Mouse (Mus musculus) liver, embryonic 12.5 days (tissue): ENCODE data around the gene Reps2. TPM values are rescaled to one million over a fixed set of nuclear protein-coding genes. Genes with fewer than 3 reads are reported as not detected.
A peak's percentile ranks its signal among the peaks of the same experiment; 100 is the strongest.

Source experiments
- ATAC-seq: fragments of 200-750 bp; cut with Nextera tagmentation; 2 replicates; pipeline ENCODE4 v1.8.0; 2017; ENCODE audit warnings: moderate number of reproducible peaks, mild to moderate bottlenecking, moderate library complexity
- H3K27ac ChIP-seq: fragments of 300-500 bp; sonication (generic); 2 replicates; pipeline ENCODE4 v1.5.1; 2016; ENCODE audit warnings: mild to moderate bottlenecking
- H3K27me3 ChIP-seq: fragments of 300-500 bp; sonication (generic); replicated peaks from 2 replicates; pipeline ENCODE4 v1.6.1; 2016; ENCODE audit warnings: mild to moderate bottlenecking, moderate library complexity
- H3K36me3 ChIP-seq: fragments of 300-500 bp; sonication (generic); 2 replicates; pipeline ENCODE4 v1.6.1; 2016; ENCODE audit warnings: mild to moderate bottlenecking, moderate library complexity
- H3K4me1 ChIP-seq: fragments of 300-500 bp; sonication (generic); 2 replicates; pipeline ENCODE4 v1.6.1; 2016
- H3K4me2 ChIP-seq: fragments of 300-500 bp; sonication (generic); 2 replicates; pipeline ENCODE4 v1.6.1; 2016; ENCODE audit warnings: mild to moderate bottlenecking, moderate library complexity
- H3K4me3 ChIP-seq: fragments of 300-500 bp; sonication (generic); 2 replicates; pipeline ENCODE4 v1.5.1; 2016; ENCODE audit warnings: mild to moderate bottlenecking, moderate library complexity
- H3K9ac ChIP-seq: fragments of 300-500 bp; sonication (generic); 2 replicates; pipeline ENCODE4 v1.6.1; 2016; ENCODE audit warnings: mild to moderate bottlenecking, moderate library complexity
- H3K9me3 ChIP-seq: fragments of 300-500 bp; sonication (generic); replicated peaks from 2 replicates; pipeline ENCODE4 v1.6.1; 2016; ENCODE audit warnings: mild to moderate bottlenecking, moderate library complexity
- WGBS: fragments of 180-500 bp; shearing (Covaris S2); methylation state at CpG from one replicate; pipeline ENCODE4 v1.1.7; 2016; ENCODE audit not compliant: insufficient replicate concordance; 5-methylcytosine and 5-hydroxymethylcytosine counted together
- polyA plus RNA-seq: library from polyadenylated mRNA; unstranded; fragments of >200 nt; fragmentation: Nextera tagmentation; extraction: Ambion mirVana; gene quantifications from 2 replicates; pipeline ENCODE4 v1.2.1, GENCODE M21; 2016

The Reps2 gene
- polyA plus RNA-seq, 1 experiment from 2014 or later, result 1.4 TPM

DNA sequence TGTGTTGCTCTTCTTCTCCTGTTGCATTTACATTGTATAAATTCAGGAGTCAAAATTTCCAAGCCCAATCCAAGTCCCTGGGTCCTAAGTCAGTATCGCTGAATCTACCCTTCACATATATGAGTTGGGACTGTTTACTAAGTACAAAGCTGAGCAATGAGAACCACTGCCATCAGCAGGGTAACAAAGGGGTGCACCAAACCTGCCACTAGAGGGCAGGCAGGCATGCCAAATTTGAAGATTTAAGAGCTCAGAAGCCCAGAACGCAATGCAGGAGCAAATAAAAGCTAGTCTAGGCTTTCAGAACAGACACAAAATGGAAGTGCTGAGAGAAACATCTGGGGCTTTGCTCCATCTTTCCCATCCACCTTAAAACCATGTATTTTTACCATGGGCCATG, 116.2 kb downstream of the Reps2 start:
- Histone ChIP-seq H3K27ac (no peak overlapping the region), H3K4me3 (no peak overlapping the region), H3K36me3 (no peaks in the 10 kb centered on the region), H3K9me3 (no peaks in the 10 kb centered on the region), H3K4me1 (no peaks in the 10 kb centered on the region), H3K4me2 (no peak overlapping the region), H3K27me3 (peaks cover 10% of the 10 kb centered on the region), H3K9ac (no peak overlapping the region)
- 23% methylated on average over 2 of the region's 2 CpGs for WGBS
- no peak for ATAC-seq

DNA sequence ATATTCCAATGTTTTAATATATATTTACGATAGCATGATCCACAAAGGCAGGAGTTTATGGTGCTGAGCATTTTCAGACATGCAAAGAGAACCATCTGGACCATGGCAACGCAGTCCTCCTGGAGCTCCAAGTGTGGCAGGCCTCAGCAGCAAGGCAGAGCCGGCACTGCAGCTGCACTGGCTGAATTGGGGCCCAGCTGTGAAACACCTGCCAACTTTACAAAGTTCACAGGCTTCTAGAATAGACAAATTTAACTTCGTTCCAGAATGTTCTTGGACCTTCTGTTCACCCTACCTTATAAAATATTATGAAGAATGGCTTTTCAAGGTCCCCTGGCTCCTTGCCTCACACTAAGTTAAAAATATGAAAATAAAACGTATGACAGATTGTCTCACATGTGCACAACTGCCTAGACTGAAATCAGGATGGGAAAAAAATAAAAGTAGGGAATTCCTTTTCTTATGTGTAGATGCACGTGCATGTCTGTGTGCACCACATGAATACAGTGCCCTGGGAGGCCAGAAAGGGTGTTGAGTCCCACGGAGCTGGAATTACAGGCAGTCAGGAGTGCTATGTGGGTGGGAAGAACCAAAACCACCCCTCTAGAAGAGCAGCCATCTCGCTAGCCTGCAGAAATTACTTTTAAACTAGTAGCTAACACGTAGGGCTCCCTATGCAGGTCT, 121.5 kb downstream of the Reps2 start:
- Histone ChIP-seq H3K9ac (no peak overlapping the region), H3K9me3 (no peaks in the 10 kb centered on the region), H3K4me1 (no peaks in the 10 kb centered on the region), H3K27ac (no peak overlapping the region), H3K36me3 (no peaks in the 10 kb centered on the region), H3K4me3 (no peak overlapping the region), H3K4me2 (no peak overlapping the region), H3K27me3 (no peaks in the 10 kb centered on the region; the same call in 1 of the 2 replicates)
- 66% methylated on average over 9 of the region's 9 CpGs for WGBS
- no peak for ATAC-seq

DNA sequence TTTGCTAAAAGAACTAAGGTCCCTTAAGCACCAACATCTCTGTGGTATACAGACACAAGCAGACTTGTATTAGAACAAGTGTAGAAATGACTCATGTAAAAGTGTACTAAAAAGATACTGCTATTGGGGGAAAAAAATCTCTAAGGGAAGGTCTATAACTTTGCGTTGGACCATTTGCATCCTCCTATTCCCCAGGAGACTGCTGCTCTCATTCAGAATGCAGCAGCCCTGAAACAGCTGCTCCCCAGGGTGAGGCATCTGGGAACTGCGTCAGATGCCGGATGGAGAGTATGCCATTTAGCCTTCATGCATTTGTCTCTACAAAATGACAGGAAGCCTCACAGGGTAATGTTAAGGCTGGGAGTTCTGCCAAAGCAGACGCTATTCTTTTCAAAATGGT, 122.3 kb downstream of the Reps2 start:
- Histone ChIP-seq H3K9ac (no peak overlapping the region), H3K27me3 (no peaks in the 10 kb centered on the region; the same call in 1 of the 2 replicates), H3K4me3 (no peak overlapping the region), H3K27ac (no peak overlapping the region), H3K9me3 (no peaks in the 10 kb centered on the region), H3K36me3 (no peaks in the 10 kb centered on the region), H3K4me1 (no peaks in the 10 kb centered on the region), H3K4me2 (no peak overlapping the region)
- ATAC-seq, result no peak
- WGBS, result 84% methylated on average over 4 of the region's 4 CpGs

DNA sequence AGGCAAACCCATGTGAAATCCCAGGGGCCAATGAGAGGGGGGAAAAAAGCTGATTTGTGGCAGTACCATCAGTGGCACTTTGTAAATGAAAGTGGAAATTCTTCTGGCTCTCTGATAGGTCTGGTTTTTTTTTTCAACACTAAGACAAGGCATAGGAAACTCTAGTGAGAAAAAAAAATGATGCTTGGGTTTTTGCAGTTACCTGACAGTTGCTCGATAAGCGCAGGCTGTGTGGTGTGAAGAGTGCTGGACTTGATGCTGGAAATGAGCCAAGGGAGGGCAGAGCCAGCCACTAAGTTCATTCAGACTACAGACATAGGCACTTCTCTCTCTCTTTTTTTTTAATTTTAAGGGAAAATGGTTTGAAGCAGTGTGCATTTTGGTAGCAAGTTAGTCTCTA, 123.1 kb downstream of the Reps2 start:
- WGBS, result 88% methylated on average over 2 of the region's 2 CpGs
- H3K27ac ChIP-seq, result no peak overlapping the region
- H3K36me3 ChIP-seq, result no peaks in the 10 kb centered on the region
- H3K4me2 ChIP-seq, result no peak overlapping the region
- no peaks in the 10 kb centered on the region; the same call in 1 of the 2 replicates for H3K27me3 ChIP-seq
- no peaks in the 10 kb centered on the region for H3K9me3 ChIP-seq
- no peak for ATAC-seq
- no peaks in the 10 kb centered on the region for H3K4me1 ChIP-seq
- H3K9ac ChIP-seq, result no peak overlapping the region
- H3K4me3 ChIP-seq, result no peak overlapping the region

DNA sequence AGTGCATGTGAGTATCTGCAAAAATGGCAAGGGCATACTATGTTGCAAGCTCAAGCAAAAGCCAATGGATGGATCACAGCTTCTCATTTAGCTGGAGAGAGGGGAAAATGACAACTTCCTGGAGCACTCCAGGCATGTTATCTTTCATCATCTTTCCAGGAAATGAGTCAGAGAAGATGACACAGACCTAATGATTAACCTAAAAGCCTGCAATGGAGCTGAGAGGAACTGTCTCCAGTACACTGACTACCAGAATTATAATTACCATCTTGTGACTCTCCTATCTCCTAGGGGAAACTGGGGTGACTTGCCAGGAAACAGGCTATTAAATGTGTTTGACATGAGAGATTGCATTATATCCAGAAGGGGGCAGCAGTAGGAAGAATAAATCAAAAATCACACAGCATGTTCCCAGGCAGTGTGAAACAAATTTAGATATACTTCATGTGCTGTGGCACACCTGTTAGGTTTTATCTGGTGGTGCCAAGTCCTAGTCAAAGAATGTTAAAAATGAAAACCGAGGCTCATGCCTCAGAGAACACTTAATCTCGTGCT, 132.9 kb downstream of the Reps2 start:
- ATAC-seq, result no peak
- H3K27me3 ChIP-seq, result no peaks in the 10 kb centered on the region; the same call in 1 of the 2 replicates
- 41% methylated on average over 2 of the region's 2 CpGs for WGBS
- H3K27ac ChIP-seq, result no peak overlapping the region
- no peak overlapping the region for H3K4me2 ChIP-seq
- no peaks in the 10 kb centered on the region for H3K4me1 ChIP-seq
- H3K4me3 ChIP-seq, result no peak overlapping the region
- H3K9ac ChIP-seq, result no peak overlapping the region
- H3K36me3 ChIP-seq, result no peaks in the 10 kb centered on the region
- H3K9me3 ChIP-seq, result no peaks in the 10 kb centered on the region

GRCm38 (mm10) chrX:162505186-162505585, 138.3 kb downstream of the Reps2 start:
- Histone ChIP-seq H3K36me3 (no peaks in the 10 kb centered on the region), H3K27ac (no peak overlapping the region), H3K9ac (no peak overlapping the region), H3K4me2 (no peak overlapping the region), H3K4me1 (no peaks in the 10 kb centered on the region), H3K27me3 (no peaks in the 10 kb centered on the region; the same call in 1 of the 2 replicates), H3K9me3 (no peaks in the 10 kb centered on the region), H3K4me3 (no peak overlapping the region)
- no peak for ATAC-seq
- 58% methylated on average over 2 of the region's 2 CpGs for whole genome bisulfite sequencing

GRCm38 (mm10) chrX:162503436-162503835, 140.0 kb downstream of the Reps2 start:
- no peaks in the 10 kb centered on the region for H3K9me3 ChIP-seq
- 51% methylated on average over 2 of the region's 2 CpGs for WGBS

GRCm38 (mm10) chrX:162500962-162501361, 142.5 kb downstream of the Reps2 start:
- WGBS, result 39% methylated on average over 3 of the region's 3 CpGs
- Histone ChIP-seq H3K4me2 (no peak overlapping the region), H3K27me3 (no peaks in the 10 kb centered on the region; the same call in 1 of the 2 replicates), H3K4me3 (no peak overlapping the region), H3K36me3 (no peaks in the 10 kb centered on the region), H3K9me3 (no peaks in the 10 kb centered on the region), H3K4me1 (no peaks in the 10 kb centered on the region), H3K9ac (no peak overlapping the region), H3K27ac (no peak overlapping the region)
- ATAC-seq, result no peak

More at GRCm38 (mm10) chrX:162503436-162503835, 140.0 kb downstream of the Reps2 start:
- no peaks in the 10 kb centered on the region for H3K4me1 ChIP-seq
- no peak overlapping the region for H3K9ac ChIP-seq
- H3K4me3 ChIP-seq, result no peak overlapping the region
- no peak for ATAC-seq
- no peaks in the 10 kb centered on the region for H3K36me3 ChIP-seq
- no peak overlapping the region for H3K4me2 ChIP-seq
- no peak overlapping the region for H3K27ac ChIP-seq
- H3K27me3 ChIP-seq, result no peaks in the 10 kb centered on the region; the same call in 1 of the 2 replicates

- H3K9ac ChIP-seq, result no peak overlapping the region
- H3K4me1 ChIP-seq, result no peaks in the 10 kb centered on the region
- no peak overlapping the region for H3K4me2 ChIP-seq
These were observed 147.0 kb downstream of the Reps2 start for GRCm38 (mm10) chrX:162496485-162496884.

GRCm38 (mm10) chrX:162488630-162489029, 154.8 kb downstream of the Reps2 start:
- WGBS, result 62% methylated on average over 1 of the region's 1 CpGs
- H3K27ac ChIP-seq, result no peak overlapping the region
- no peak overlapping the region for H3K4me3 ChIP-seq
- 0 out of 2 replicates have a peak, but pooled peaks cover 4% of the 10 kb centered on the region for H3K27me3 ChIP-seq
- no peak overlapping the region for H3K9ac ChIP-seq
- H3K36me3 ChIP-seq, result no peaks in the 10 kb centered on the region
- H3K9me3 ChIP-seq, result no peaks in the 10 kb centered on the region
- no peak overlapping the region for H3K4me2 ChIP-seq
- H3K4me1 ChIP-seq, result no peaks in the 10 kb centered on the region
- ATAC-seq, result no peak

More at GRCm38 (mm10) chrX:162496485-162496884, 147.0 kb downstream of the Reps2 start:
- ATAC-seq, result no peak
- no peaks in the 10 kb centered on the region for H3K27me3 ChIP-seq
- no peak overlapping the region for H3K27ac ChIP-seq
- H3K4me3 ChIP-seq, result no peak overlapping the region
- H3K36me3 ChIP-seq, result no peaks in the 10 kb centered on the region
- 56% methylated on average over 2 of the region's 2 CpGs for WGBS
- H3K9me3 ChIP-seq, result no peaks in the 10 kb centered on the region

GRCm38 (mm10) chrX:162487734-162488133, 155.7 kb downstream of the Reps2 start:
- no peak overlapping the region for H3K27ac ChIP-seq
- 0 out of 2 replicates have a peak, but pooled peaks cover 4% of the 10 kb centered on the region for H3K27me3 ChIP-seq
- no peaks in the 10 kb centered on the region for H3K9me3 ChIP-seq
- H3K36me3 ChIP-seq, result no peaks in the 10 kb centered on the region
- H3K4me3 ChIP-seq, result no peak overlapping the region
- H3K9ac ChIP-seq, result no peak overlapping the region
- no peaks in the 10 kb centered on the region for H3K4me1 ChIP-seq
- no peak overlapping the region for H3K4me2 ChIP-seq
- ATAC-seq, result no peak

DNA sequence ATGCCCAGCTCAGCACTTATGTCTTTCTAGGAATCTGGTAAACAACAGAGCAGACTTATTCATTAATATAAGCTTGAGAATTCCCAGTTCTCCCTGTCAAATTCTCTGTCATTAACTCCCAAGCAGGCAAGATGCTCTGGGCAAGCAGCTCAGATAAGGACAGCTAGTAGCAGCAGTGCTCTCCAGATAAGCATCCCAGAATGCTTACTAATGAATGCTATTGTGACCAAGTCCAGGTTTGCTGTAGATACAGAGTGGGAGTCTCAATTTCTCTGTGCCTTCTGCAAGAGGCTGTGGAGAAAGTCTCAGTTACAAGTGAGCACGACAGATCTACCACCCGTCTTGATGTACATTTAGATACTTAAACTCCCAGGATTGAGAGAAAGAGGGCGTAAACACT, 173.2 kb downstream of the Reps2 start:
- Histone ChIP-seq H3K4me2 (peak overlapping the region; percentile 29), H3K4me1 (peaks cover 18% of the 10 kb centered on the region), H3K36me3 (no peaks in the 10 kb centered on the region), H3K9ac (no peak overlapping the region), H3K27ac (peak overlapping the region; percentile 67), H3K4me3 (no peak overlapping the region), H3K9me3 (no peaks in the 10 kb centered on the region), H3K27me3 (peaks cover 7% of the 10 kb centered on the region; the same call in 1 of the 2 replicates)
- peak; percentile 100 for ATAC-seq
- WGBS, result 38% methylated on average over 3 of the region's 3 CpGs
